Mouse (Mus musculus): Measurements from ENCODE around the gene Neurod2.

DNA sequence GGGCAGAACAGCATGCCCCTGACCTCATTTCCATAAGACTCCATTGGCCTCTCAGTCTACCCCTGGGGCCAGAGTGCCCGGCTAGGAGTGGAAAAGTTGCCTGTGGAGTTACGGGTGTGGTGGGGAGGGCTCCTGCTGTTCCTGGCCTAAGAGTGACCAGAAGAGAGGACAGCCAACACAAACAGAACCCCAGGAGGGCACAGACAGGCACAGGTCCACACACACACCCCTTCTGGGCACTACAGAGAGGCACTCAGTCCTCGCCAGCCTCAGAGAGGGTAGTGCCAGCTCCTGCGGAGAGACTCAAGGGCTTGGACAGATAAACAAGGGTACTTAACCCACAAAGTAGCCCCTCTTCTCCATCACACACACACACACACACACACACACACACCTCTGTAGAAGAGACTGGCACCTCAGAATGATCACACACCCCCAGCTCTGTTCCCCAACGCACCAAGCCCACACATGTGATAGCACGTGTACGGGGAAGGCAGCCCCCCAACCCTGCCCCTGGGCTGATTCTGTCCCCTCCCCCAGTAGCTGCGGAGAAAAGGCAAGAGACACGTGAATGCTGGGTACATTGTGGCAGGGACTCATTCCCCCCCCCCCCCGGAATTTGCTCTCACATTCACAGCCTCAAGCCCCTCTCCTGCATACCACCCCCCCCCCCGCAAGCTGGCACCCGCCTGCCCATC lies 18.1 kb upstream of the Neurod2 start:
- no peak for TF ChIP-seq CTCF (IDR thresholded peaks at IDR 0.05; ENCODE audit: low read depth, low read length)
- no peak for TF ChIP-seq POLR2AphosphoS5 (IDR thresholded peaks at IDR 0.05; ENCODE audit: insufficient replicate concordance, low read depth, low read length)
- no peak for TF ChIP-seq GATA1 (IDR thresholded peaks at IDR 0.05; ENCODE audit: borderline replicate concordance, low read length)
